Mouse (Mus musculus): ENCODE measurements at regions not wholly inside any gene's neighbourhood (a gene's known extent, or its start where the extent isn't known, plus 50 kb on each side); places are given as distances from the start of the nearest gene placed in this dataset.

GRCm38 (mm10) chr13:44676041-44676440, 53.2 kb upstream of the Jarid2 start:
- no peak for TF ChIP-seq MYOG (IDR thresholded peaks at IDR 0.05; ENCODE audit: control insufficient read depth, extremely low read depth, insufficient read length)
- no peak for TF ChIP-seq CTCF (IDR thresholded peaks at IDR 0.05; ENCODE audit: control insufficient read depth, insufficient read depth, insufficient read length)
- no peak for TF ChIP-seq MYOD1 (IDR thresholded peaks at IDR 0.05; ENCODE audit: control insufficient read depth, insufficient read length, low read depth)

Data from C2C12 (cell line).